Mouse (Mus musculus) gastrocnemius, adult 2 months (tissue): Measurements from ENCODE around the gene Cd80. TPM values are rescaled to one million over a fixed set of nuclear protein-coding genes. Genes with fewer than 3 reads are reported as not detected.

ENCODE experiments used
- DNase-seq: peaks from one replicate; pipeline ENCODE4 v3.0.0; 2022
- H3K27ac ChIP-seq: fragments of 200-600 bp; 2 replicates; pipeline ENCODE4 v1.8.1; 2022; ENCODE audit warnings: mild to moderate bottlenecking
- H3K4me3 ChIP-seq: fragments of 200-600 bp; 2 replicates; pipeline ENCODE4 v1.8.1; 2022; ENCODE audit warnings: mild to moderate bottlenecking, moderate library complexity
- CTCF ChIP-seq: fragments of 200-600 bp; IDR thresholded peaks from 2 replicates; pipeline ENCODE4 v1.8.1; 2022; ENCODE audit warnings: antibody characterized with exemption, mild to moderate bottlenecking, moderate library complexity
- intact Hi-C: fragments of 180-260 bp; cut with DNase I; formaldehyde crosslinking; loops from one replicate; pipeline ENCODE4 v1.15.1; 2025
- total RNA-seq, 2 experiments: library from RNA; stranded (reverse); gene quantifications; 2 replicates each; pipeline ENCODE4 v1.2.3; 2021

The Cd80 gene
- total RNA-seq, 2 experiments from 2014 or later, result 0.13 to 0.31 TPM

DNA sequence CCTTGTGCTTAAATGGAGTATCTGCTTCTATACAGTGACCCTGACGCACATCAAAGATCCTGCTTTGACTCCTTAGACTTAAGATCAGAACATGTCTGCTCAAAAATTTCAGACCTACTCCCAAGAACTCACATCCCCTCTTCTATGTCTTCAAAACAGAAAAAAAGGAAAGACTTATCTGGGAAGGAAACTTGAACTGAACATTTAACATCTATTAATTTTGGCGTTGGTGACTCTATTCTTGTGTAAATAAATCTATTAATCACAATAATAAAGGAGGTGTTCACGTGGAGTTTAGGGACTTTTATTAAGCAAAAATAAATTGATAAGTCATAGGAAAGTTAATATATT is 2.2 kb upstream of the Cd80 start:
- no peak for TF ChIP-seq CTCF
- intact Hi-C loops, result loop anchor here (2.0 to 5.0 kb wide), 3 partner anchors 56 to 106 kb away; partner anchors contain the start of genes Cox17 and Gm21987
- no peak for DNase-seq
- H3K27ac ChIP-seq, result peak overlapping the region; percentile 96
- peak overlapping the region; percentile 96 for H3K4me3 ChIP-seq

DNA sequence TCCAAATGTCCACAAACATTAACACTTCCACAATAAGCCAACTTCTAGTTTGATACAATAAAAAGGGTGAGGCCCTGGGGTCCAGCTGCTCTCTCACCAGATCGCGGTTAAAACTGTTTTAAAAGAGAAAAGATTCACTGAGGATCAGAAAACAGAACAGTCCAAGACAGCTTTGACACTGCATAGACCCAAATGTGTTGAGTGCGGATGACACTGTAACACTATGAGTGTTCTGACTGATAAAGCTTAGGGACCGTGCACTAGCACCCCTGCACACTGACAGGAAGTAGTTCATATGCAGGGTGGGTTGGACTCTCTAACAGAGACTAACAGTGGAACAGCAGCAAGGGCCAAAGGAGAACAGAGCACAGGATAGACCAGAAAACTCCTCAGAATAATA is 1.4 kb upstream of the Cd80 start:
- H3K27ac ChIP-seq, result no peak overlapping the region
- no peak for TF ChIP-seq CTCF
- intact Hi-C loops, result loop anchor here (2.0 to 5.0 kb wide), 3 partner anchors 57 to 107 kb away; partner anchors contain the start of genes Cox17 and Gm21987
- no peak for DNase-seq
- H3K4me3 ChIP-seq, result no peak overlapping the region

DNA sequence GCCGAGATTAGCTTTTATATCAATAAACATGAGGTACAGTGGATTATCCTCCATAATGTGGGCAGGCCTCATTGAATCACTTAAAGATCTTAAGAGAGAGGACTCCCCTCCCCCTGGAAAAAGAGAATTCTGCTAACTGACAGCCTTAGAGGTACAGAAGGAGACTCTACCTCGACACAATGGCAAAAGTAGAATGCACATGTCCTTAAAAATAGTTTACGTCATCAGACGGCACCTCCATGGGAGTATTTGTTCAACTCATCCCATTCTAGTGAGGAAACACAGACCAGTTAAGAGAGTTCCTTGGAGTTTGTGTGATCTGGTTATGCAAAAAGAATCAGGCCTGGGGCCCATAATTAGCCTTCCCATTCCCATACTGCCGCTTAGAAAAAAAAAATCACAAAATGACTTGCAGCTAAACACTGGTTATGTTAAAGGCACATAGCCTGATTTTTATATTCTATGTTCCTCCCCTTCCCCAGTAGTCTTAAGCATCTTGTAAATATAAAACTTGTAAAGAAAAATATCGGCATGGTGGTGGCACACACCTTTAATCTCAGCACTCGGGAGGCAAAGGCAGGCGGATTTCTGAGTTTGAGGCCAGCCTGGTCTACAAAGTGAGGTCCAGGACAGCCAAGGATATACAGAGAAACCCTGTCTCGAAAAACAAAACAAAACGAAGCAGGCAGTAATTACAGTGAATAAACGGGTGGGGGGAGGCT is 667 bp upstream of the Cd80 start:
- no peak for DNase-seq
- no peak for TF ChIP-seq CTCF
- H3K27ac ChIP-seq, result no peak overlapping the region
- intact Hi-C loops, result loop anchor here (5.0 kb wide), 1 partner anchor 57 kb away; no protein-coding TSS in a partner anchor
- H3K4me3 ChIP-seq, result no peak overlapping the region

DNA sequence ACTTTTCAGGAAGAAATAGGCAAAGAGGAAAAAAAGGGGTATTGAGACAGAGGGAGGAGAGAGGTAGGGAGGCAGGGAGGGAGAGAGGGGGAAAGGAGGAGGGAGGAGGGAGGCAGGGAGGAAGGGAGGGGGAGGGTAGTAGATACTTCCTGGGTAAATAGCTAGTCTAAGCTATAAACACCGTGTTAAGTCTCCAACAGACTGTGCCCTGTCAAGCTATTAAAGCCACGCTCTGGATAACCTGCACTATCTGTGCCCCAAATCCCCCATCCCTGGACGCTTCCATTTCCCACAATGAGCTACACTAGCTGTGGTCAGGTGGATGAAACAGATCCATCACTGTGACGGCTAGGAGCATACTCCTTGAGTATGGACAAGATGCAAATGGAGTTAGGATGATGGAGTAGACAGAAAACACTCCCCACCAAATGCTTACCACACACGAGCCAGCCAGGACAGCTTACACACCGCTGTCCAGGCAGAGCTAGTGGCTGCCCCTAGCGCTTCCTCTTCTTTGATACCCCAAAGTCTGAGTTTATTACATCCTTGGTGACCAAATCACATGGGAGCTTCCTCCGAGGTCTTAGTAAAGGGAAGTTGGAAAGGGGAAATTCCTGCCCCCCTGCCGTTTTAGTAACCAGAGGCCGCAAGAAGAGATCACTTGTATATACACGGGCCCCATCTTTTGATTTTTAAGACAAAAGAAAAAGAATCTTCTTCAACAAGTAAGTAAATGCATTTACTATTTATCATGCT is 1.6 kb downstream of the Cd80 start:
- DNase-seq, result no peak
- TF ChIP-seq CTCF, result no peak
- Histone ChIP-seq H3K27ac (no peak overlapping the region), H3K4me3 (peak overlapping the region; percentile 28)
- intact Hi-C loops, result no loop called here

DNA sequence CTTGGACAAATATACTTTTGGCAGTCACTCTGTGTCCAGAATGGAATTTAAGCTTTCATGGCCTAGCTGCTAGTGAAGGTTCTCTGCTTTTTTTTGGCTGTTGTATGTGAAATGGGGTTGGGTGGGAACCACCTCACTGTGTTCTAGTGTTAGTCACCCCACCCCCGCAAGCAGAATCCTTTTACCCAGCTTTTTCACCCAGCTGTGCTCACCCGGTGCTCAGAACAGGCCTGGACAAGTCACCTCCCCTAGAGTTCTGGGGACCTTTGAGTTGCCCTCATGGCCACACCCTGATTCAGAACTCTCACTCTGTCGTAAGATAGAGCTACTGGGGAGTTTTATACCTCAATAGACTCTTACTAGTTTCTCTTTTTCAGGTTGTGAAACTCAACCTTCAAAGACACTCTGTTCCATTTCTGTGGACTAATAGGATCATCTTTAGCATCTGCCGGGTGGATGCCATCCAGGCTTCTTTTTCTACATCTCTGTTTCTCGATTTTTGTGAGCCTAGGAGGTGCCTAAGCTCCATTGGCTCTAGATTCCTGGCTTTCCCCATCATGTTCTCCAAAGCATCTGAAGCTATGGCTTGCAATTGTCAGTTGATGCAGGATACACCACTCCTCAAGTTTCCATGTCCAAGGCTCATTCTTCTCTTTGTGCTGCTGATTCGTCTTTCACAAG is 3.4 kb downstream of the Cd80 start:
- H3K27ac ChIP-seq, result no peak overlapping the region
- H3K4me3 ChIP-seq, result no peak overlapping the region
- no peak for DNase-seq
- TF ChIP-seq CTCF, result no peak
- intact Hi-C loops, result no loop called here

DNA sequence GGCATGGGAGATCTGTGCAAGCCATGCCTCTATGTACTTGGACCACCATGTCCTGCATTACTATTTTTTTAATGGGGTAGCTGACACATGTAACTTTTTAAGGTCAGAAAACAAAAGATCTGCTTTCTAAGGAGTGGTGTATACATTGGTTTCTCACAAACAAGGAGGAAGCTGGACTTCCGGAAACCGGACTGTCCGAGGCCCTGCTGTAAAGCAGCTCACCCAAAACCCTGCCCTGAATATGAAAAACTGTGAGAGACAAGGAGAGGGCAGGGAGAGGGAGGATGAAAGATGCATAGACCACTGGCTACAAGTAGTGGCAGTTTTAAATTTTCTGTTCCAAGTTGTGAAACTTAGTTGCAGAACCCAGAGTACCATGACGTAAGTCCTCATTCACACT is 4.6 kb downstream of the Cd80 start:
- no peak for DNase-seq
- TF ChIP-seq CTCF, result no peak
- intact Hi-C loops, result no loop called here
- H3K4me3 ChIP-seq, result no peak overlapping the region
- no peak overlapping the region for H3K27ac ChIP-seq

DNA sequence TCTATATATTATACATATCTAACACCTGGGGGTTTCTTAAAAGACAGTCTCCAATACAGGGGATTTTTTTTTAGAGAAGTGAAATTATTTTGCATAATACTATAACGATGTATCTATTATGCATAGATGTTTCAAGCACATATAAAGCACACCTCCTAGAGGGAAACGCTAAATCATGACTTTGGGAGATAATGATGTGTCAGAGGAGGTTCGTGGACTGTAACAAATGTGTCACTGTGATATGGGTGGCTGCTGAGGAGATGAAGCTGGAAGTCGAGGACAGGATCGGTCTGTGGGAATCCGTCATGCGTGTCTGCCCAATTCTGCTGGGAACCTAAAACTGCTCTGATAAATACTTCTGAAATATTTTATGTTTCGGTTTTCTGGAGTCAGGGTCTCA is 6.4 kb downstream of the Cd80 start:
- TF ChIP-seq CTCF, result no peak
- Histone ChIP-seq H3K4me3 (no peak overlapping the region), H3K27ac (no peak overlapping the region)
- DNase-seq, result no peak
- intact Hi-C loops, result no loop called here

DNA sequence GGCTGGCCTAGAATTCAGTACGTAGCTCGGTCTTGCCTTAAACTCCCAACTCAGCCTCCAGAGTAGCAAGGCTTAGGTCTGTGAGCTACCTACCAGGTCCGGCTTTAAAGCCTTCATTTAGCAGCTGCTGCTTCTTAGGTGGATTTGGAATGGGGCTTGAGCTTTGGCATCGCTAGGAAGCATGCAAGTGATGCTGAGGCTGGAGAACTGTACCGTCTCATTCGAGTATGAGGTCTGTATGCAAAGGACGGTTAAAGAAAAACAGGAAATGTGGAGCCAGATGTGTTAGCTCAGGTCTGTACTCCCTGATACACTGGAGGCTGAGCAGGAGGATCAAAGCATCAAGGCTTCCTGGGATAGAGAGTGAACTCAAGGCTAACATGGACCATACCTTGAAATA is 6.8 kb downstream of the Cd80 start:
- TF ChIP-seq CTCF, result no peak
- Histone ChIP-seq H3K4me3 (no peak overlapping the region), H3K27ac (no peak overlapping the region)
- DNase-seq, result no peak
- intact Hi-C loops, result no loop called here

DNA sequence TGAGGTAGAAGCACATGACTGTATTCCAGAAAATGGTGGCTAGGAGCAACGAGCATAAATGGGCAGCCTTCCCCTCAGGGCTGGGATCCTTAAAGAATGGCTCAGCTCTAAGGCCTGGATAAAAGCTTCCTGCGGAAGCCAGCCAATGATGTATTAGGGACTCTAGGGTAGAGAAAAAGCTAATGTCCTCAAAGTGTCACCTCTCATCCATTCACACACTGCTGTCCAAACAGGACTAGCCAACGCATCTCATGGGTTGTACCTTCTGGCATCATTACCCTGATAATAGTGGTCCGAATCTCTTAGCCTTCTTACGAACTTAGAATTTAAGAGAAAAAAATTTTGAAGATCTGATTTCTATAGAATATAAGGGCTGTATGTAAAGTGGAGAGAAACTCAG is 7.9 kb downstream of the Cd80 start:
- intact Hi-C loops, result no loop called here
- Histone ChIP-seq H3K27ac (no peak overlapping the region), H3K4me3 (no peak overlapping the region)
- DNase-seq, result no peak
- TF ChIP-seq CTCF, result no peak

DNA sequence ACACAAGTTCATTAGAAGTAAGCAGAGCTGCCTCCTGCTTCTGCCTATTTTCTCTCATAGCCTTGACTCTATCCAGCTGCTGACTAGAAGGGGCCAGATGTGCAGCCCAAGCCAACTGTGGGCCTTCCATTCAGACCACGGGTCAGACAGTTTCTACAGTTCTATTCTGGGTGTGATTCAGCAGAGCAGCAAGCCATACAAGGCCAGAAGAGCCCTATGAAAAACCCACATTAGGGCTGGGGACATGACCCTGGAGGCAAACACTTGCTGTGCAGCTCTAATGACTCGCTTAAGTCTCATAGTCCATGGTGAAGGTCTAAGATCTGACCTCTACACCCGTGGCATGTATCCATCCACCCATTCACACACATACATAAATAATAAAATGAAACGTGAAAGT is 10.7 kb downstream of the Cd80 start:
- no peak for TF ChIP-seq CTCF
- intact Hi-C loops, result no loop called here
- DNase-seq, result no peak

DNA sequence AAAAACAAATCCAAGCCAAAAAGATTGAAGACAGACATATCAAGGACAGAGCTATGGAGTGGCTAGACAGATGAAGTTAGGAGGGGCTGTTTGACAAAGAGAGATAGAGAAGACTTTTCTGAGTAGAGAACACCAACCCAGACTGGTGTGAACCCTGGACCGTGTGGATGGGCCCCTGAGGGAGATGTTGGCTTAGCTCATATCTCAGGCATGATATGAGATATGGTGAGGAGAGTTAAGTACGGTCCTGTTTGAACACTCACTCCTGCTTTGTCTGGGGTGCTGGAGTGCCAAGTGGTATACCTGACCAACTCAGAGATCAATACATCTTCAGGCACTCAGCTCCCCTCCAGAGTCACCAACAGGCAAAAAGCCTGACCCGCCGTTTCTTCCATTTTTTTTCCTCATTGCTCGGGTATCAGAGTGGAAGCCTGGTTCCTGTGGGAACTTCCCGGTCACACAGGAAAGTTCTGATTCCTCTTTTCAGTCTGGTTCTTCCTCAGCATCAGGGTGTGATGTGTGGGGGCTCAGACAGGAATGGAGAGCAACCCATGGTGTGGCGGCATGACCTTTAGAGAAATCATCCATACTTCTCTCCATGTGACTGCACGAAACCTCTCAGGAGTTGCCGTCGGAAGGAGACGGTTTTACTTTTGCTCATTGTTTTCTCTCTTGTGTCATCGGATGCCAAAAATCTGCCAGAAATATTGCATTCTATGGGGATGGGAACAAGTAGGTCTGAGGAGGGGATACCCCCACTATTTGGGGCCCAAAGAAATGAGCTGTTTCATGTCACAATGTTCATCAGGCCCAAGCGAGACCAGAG is 11.9 kb downstream of the Cd80 start:
- intact Hi-C loops, result no loop called here
- no peak overlapping the region for H3K27ac ChIP-seq
- no peak overlapping the region for H3K4me3 ChIP-seq
- no peak for TF ChIP-seq CTCF
- no peak for DNase-seq

More for the DNA sequence above, 10.7 kb downstream of the Cd80 start:
- H3K4me3 ChIP-seq, result no peak overlapping the region
- no peak overlapping the region for H3K27ac ChIP-seq

DNA sequence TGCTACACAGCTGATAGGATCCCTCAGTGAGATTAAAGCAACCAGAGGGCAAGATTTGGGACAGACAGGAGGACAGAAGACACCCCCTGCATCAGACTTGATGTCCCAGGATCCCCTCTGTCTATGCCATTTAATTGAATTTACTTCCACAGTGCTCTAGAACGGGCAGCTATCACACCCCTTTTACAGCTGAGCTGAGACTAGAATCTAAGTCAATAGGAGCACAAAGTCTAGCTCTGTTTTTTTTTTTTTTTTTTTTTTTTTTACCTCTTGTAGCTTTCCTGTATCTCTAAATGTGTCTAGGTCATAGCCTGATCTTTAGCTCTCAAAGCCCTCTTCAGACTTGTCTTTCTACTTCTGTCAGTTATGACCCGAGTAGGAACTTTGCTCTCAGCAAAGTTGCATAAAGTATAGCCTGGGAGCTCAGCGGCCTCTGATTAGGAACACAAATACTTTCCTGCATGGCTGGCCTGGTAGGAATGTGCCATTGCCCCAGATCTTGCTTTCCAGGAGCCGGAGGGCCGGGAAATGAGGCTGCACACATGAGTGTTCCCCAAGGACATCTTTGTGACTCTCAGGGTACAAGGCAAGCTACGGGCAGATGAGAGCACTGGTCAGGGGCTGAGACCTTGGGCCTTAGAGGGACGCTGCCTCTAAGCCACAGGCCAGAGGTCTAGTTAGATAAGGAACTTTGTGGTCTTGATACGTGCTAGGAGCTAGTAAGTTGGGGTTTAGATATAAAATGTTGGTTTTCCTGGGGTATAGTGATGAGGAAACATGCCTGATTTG is 12.8 kb downstream of the Cd80 start:
- intact Hi-C loops, result no loop called here
- no peak overlapping the region for H3K4me3 ChIP-seq
- TF ChIP-seq CTCF, result no peak
- no peak overlapping the region for H3K27ac ChIP-seq
- DNase-seq, result no peak
